ENCODE assay signal across 8 mouse cellular contexts in genomic region chr16:90322850-90323528, GRCm38 (mm10). TPM values are rescaled to one million over a fixed set of nuclear protein-coding genes. Genes with fewer than 3 reads are reported as not detected.
DNase-seq lines count a peak whose midpoint lies in the region; ATAC-seq and TF ChIP-seq lines count a peak whose summit lies in the region.

No protein-coding gene starts in this region.

- no peak for ATAC-seq in heart, embryonic 13.5 days (ENCODE audit: extremely low read depth, insufficient number of reproducible peaks, low FRiP score, low TSS enrichment)
- ATAC-seq in liver, embryonic 11.5 days (replicated peaks; ENCODE audit: low FRiP score): peak; percentile 45
- ATAC-seq in neural tube, embryonic 11.5 days (ENCODE audit: insufficient read depth, low FRiP score, low TSS enrichment): peak; percentile 50
- peak; percentile 25; the same call in 1 of the 2 replicates for ATAC-seq in stomach, embryonic 16.5 days (ENCODE audit: insufficient read depth, low FRiP score)

- H3K4me1 ChIP-seq in bone marrow macrophage, adult 2 months (ENCODE audit: control insufficient read depth, insufficient read depth, low read length): no peaks in the 10 kb centered on the region
- H3K4me1 ChIP-seq in embryonic fibroblast, embryonic 13.5 days (ENCODE audit: control insufficient read depth, insufficient read depth, low read length): no peaks in the 10 kb centered on the region
- H3K4me1 ChIP-seq in heart, embryonic 13.5 days: 0 out of 2 replicates have a peak, but pooled peaks cover 3% of the 10 kb centered on the region
- no peaks in the 10 kb centered on the region for H3K4me1 ChIP-seq in liver, embryonic 11.5 days (replicated peaks; ENCODE audit: control insufficient read depth, insufficient read depth, low read length)
- no peaks in the 10 kb centered on the region for H3K4me1 ChIP-seq in neural tube, embryonic 11.5 days (ENCODE audit: control insufficient read depth, insufficient read depth, low read length)
- H3K4me1 ChIP-seq in stomach, embryonic 16.5 days (ENCODE audit: control insufficient read depth, insufficient read depth, low read length): no peaks in the 10 kb centered on the region

- peak; percentile 76 for DNase-seq in CD4-positive helper T cell, adult 2 months (ENCODE audit: low read depth, low spot score)
- peak; percentile 93 for DNase-seq in kidney, postnatal 10 days
- DNase-seq in liver, embryonic 11.5 days (ENCODE audit: low spot score): peak; percentile 73
- peak; percentile 84 for DNase-seq in neural tube, embryonic 11.5 days (ENCODE audit: low spot score)

- peak; percentile 75 for TF ChIP-seq CTCF in bone marrow macrophage, adult 2 months (IDR thresholded peaks at IDR 0.05; ENCODE audit: low read depth, low read length)
- TF ChIP-seq CTCF in embryonic fibroblast, embryonic 13.5 days (IDR thresholded peaks at IDR 0.05; ENCODE audit: borderline replicate concordance, insufficient read depth, low read length): peak; percentile 90

- no peaks in the 10 kb centered on the region for H3K36me3 ChIP-seq in heart, embryonic 13.5 days
- H3K36me3 ChIP-seq in liver, embryonic 11.5 days (ENCODE audit: control insufficient read depth, insufficient read depth, low read length): no peaks in the 10 kb centered on the region
- no peaks in the 10 kb centered on the region for H3K36me3 ChIP-seq in neural tube, embryonic 11.5 days (ENCODE audit: control insufficient read depth, insufficient read depth, low read length)
- H3K36me3 ChIP-seq in stomach, embryonic 16.5 days (ENCODE audit: control insufficient read depth, insufficient read depth, low read length): no peaks in the 10 kb centered on the region

- WGBS in heart, embryonic 13.5 days: 27% methylated on average over 8 of the region's 8 CpGs
- 28% methylated on average over 8 of the region's 8 CpGs for WGBS in liver, embryonic 11.5 days
- 37% methylated on average over 8 of the region's 8 CpGs for WGBS in neural tube, embryonic 11.5 days
- 35% methylated on average over 8 of the region's 8 CpGs for WGBS in stomach, embryonic 16.5 days

- no peaks in the 10 kb centered on the region for H3K9me3 ChIP-seq in heart, embryonic 13.5 days
- no peaks in the 10 kb centered on the region for H3K9me3 ChIP-seq in liver, embryonic 11.5 days (ENCODE audit: control insufficient read depth, low read length)
- H3K9me3 ChIP-seq in neural tube, embryonic 11.5 days (ENCODE audit: control insufficient read depth, low read length): no peaks in the 10 kb centered on the region
- H3K9me3 ChIP-seq in stomach, embryonic 16.5 days (replicated peaks; ENCODE audit: control insufficient read depth, low read length): no peaks in the 10 kb centered on the region

- H3K27ac ChIP-seq in bone marrow macrophage, adult 2 months (ENCODE audit: insufficient read depth, low read depth, low read length): no peak overlapping the region
- no peak overlapping the region for H3K27ac ChIP-seq in embryonic fibroblast, embryonic 13.5 days (ENCODE audit: insufficient read depth, low read length)
- H3K27ac ChIP-seq in heart, embryonic 13.5 days (replicated peaks): no peak overlapping the region
- H3K27ac ChIP-seq in liver, embryonic 11.5 days (ENCODE audit: low read depth, low read length): no peak overlapping the region
- no peak overlapping the region for H3K27ac ChIP-seq in neural tube, embryonic 11.5 days (ENCODE audit: low read depth, low read length)
- no peak overlapping the region for H3K27ac ChIP-seq in stomach, embryonic 16.5 days (ENCODE audit: low read length)

- 0 out of 2 replicates have a peak overlapping the region, but pooled peaks have one; percentile 36 for H3K4me2 ChIP-seq in heart, embryonic 13.5 days
- H3K4me2 ChIP-seq in liver, embryonic 11.5 days: no peak overlapping the region
- no peak overlapping the region for H3K4me2 ChIP-seq in neural tube, embryonic 11.5 days (ENCODE audit: low read depth)
- H3K4me2 ChIP-seq in stomach, embryonic 16.5 days (ENCODE audit: low read depth, low read length): no peak overlapping the region

- H3K4me3 ChIP-seq in bone marrow macrophage, adult 2 months (ENCODE audit: insufficient read depth, low read length): no peak overlapping the region
- no peak overlapping the region for H3K4me3 ChIP-seq in embryonic fibroblast, embryonic 13.5 days (ENCODE audit: insufficient read depth, low read length)
- no peak overlapping the region for H3K4me3 ChIP-seq in heart, embryonic 13.5 days
- no peak overlapping the region for H3K4me3 ChIP-seq in liver, embryonic 11.5 days (ENCODE audit: low read depth, low read length)
- no peak overlapping the region for H3K4me3 ChIP-seq in neural tube, embryonic 11.5 days (ENCODE audit: low read depth, low read length)
- no peak overlapping the region for H3K4me3 ChIP-seq in stomach, embryonic 16.5 days (replicated peaks; ENCODE audit: low read length)

- H3K9ac ChIP-seq in heart, embryonic 13.5 days: 0 out of 2 replicates have a peak overlapping the region, but pooled peaks have one; percentile 14
- no peak overlapping the region for H3K9ac ChIP-seq in liver, embryonic 11.5 days (ENCODE audit: low read depth, low read length)
- H3K9ac ChIP-seq in neural tube, embryonic 11.5 days (ENCODE audit: low read length): no peak overlapping the region
- H3K9ac ChIP-seq in stomach, embryonic 16.5 days (ENCODE audit: low read length): no peak overlapping the region

- no peaks in the 10 kb centered on the region for H3K27me3 ChIP-seq in heart, embryonic 13.5 days (replicated peaks)
- H3K27me3 ChIP-seq in liver, embryonic 11.5 days (replicated peaks; ENCODE audit: control insufficient read depth, insufficient read depth, low read length): no peaks in the 10 kb centered on the region
- no peaks in the 10 kb centered on the region for H3K27me3 ChIP-seq in neural tube, embryonic 11.5 days (ENCODE audit: control insufficient read depth, insufficient read depth, low read length)
- H3K27me3 ChIP-seq in stomach, embryonic 16.5 days (ENCODE audit: control insufficient read depth, insufficient read depth, low read length): no peaks in the 10 kb centered on the region

- no peak for TF ChIP-seq POLR2A in bone marrow macrophage, adult 2 months (IDR thresholded peaks at IDR 0.05; ENCODE audit: borderline replicate concordance, low read depth, low read length)
- no peak for TF ChIP-seq POLR2A in embryonic fibroblast, embryonic 13.5 days (IDR thresholded peaks at IDR 0.05; ENCODE audit: low read depth, low read length)

RNA-seq across cellular contexts. Expression of gene Scaf4, which starts 38.7 kb away (rescaled TPM):
- polyA plus RNA-seq in bone marrow macrophage, adult 2 months (2012; ENCODE audit: insufficient read depth, insufficient read length, missing spikeins): 30.8 and 39.2 TPM in 2 replicates
- 28.6 and 37.4 TPM in 2 replicates for polyA plus RNA-seq in embryonic fibroblast, embryonic 13.5 days (2011; ENCODE audit: insufficient read length, low read depth, missing spikeins)
- 15.5 and 16.3 TPM in 2 replicates for polyA plus RNA-seq in heart, embryonic 13.5 days (2015; fragmentation: Nextera tagmentation; extraction: Ambion mirVana)
- polyA plus RNA-seq in liver, embryonic 11.5 days (2014; fragmentation: Nextera tagmentation; extraction: Ambion mirVana): 34.7 and 38.4 TPM in 2 replicates
- 30.5 and 37.0 TPM in 2 replicates for polyA plus RNA-seq in neural tube, embryonic 11.5 days (2014; fragmentation: Nextera tagmentation; extraction: Ambion mirVana)
- polyA plus RNA-seq in stomach, embryonic 16.5 days (2015; fragmentation: Nextera tagmentation; extraction: Ambion mirVana): 12.8 and 15.1 TPM in 2 replicates
